Mouse (Mus musculus) kidney, postnatal 14 days (tissue): Measurements from ENCODE around the gene C1rl.
"Not testable (repeated sequence)": the region's sequence is repeated elsewhere in the genome, so short reads cannot be mapped to it uniquely, and the experiment has no call there.

ENCODE experiments used
- DNase-seq: peaks from one replicate; pipeline ENCODE4 v3.0.0; 2022; ENCODE audit warnings: mixed read lengths

The C1rl gene

GRCm38 (mm10) chr6:124474621-124475020 lies 18.3 kb upstream of the C1rl start:
- no peak for DNase-seq

GRCm38 (mm10) chr6:124475335-124476075 lies 17.4 kb upstream of the C1rl start:
- not testable (repeated sequence) for DNase-seq

- no peak for DNase-seq
Measured at GRCm38 (mm10) chr6:124476216-124476615, 16.7 kb upstream of the C1rl start.

GRCm38 (mm10) chr6:124476796-124477195 lies 16.1 kb upstream of the C1rl start:
- no peak for DNase-seq

GRCm38 (mm10) chr6:124477221-124477655 lies 15.7 kb upstream of the C1rl start:
- no peak for DNase-seq

- DNase-seq = peak; percentile 17
Measured at GRCm38 (mm10) chr6:124477922-124478651, 14.8 kb upstream of the C1rl start.

- DNase-seq = no peak
Measured at GRCm38 (mm10) chr6:124478874-124479572, 13.9 kb upstream of the C1rl start.

- DNase-seq = no peak
Measured at GRCm38 (mm10) chr6:124479573-124479930, 13.4 kb upstream of the C1rl start.

GRCm38 (mm10) chr6:124480295-124480694 lies 12.6 kb upstream of the C1rl start:
- peak; percentile 53 for DNase-seq

GRCm38 (mm10) chr6:124481571-124481970 lies 11.3 kb upstream of the C1rl start:
- peak; percentile 84 for DNase-seq

- DNase-seq = not testable (repeated sequence)
Measured at GRCm38 (mm10) chr6:124483831-124484230, 9.1 kb upstream of the C1rl start.

GRCm38 (mm10) chr6:124484851-124485250 lies 8.1 kb upstream of the C1rl start:
- DNase-seq = peak; percentile 32

GRCm38 (mm10) chr6:124485414-124486144 lies 7.3 kb upstream of the C1rl start:
- peak; percentile 32 for DNase-seq

GRCm38 (mm10) chr6:124487509-124487908 lies 5.4 kb upstream of the C1rl start:
- no peak for DNase-seq

GRCm38 (mm10) chr6:124488952-124489351 lies 4.0 kb upstream of the C1rl start:
- no peak for DNase-seq

GRCm38 (mm10) chr6:124491427-124491826 lies 1.5 kb upstream of the C1rl start:
- DNase-seq = no peak

- no peak for DNase-seq
Measured at GRCm38 (mm10) chr6:124493886-124494285, 973 bp downstream of the C1rl start.

GRCm38 (mm10) chr6:124496054-124496453 lies 3.1 kb downstream of the C1rl start:
- no peak for DNase-seq

- DNase-seq = no peak
Measured at GRCm38 (mm10) chr6:124499914-124500566, 7.1 kb downstream of the C1rl start.

GRCm38 (mm10) chr6:124501473-124501872 lies 8.6 kb downstream of the C1rl start:
- DNase-seq = no peak

GRCm38 (mm10) chr6:124502021-124502420 lies 9.1 kb downstream of the C1rl start:
- DNase-seq = no peak

GRCm38 (mm10) chr6:124505028-124505427 lies 12.1 kb downstream of the C1rl start:
- no peak for DNase-seq
